ENCODE assay signal across 13 mouse cellular contexts in the genomic region with DNA sequence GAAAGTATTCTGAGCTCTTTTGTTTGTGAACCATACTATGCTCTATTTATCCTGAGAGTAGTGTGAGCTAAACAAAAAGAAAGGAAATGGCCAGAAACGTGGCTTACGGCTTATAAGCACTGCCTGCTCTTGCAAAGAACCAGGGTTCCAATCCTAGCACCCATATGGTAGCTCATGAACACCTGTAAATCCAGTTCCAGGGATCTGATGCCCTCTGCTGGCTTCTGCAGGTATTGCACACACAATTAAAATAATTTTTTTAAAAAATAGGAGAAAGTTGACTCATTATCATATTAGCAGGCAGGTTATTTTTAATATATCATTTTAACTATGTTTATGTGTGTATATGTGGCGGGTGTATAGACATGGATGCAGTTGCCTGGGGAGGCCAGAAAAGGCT.
DNase-seq lines count a peak whose midpoint lies in the region; ATAC-seq lines count a peak whose summit lies in the region.
"Had no signal": no experiment of that assay in that cellular context is flagged by ENCODE, and none has a peak within 500 bp of the region (broad histone marks: within the 10 kb centered on the region; RNA-seq: fewer than 3 reads in every experiment).

No protein-coding gene starts in this region.

- H3K27me3 ChIP-seq in intestine, embryonic 14.5 days (replicated peaks; ENCODE audit: control insufficient read depth, insufficient read depth, low read length): no peaks in the 10 kb centered on the region
- H3K27me3 ChIP-seq in intestine, embryonic 16.5 days (replicated peaks; ENCODE audit: control insufficient read depth, insufficient read depth, low read length): no peaks in the 10 kb centered on the region
- no peaks in the 10 kb centered on the region for H3K27me3 ChIP-seq in midbrain, embryonic 15.5 days (replicated peaks)
- H3K27me3 ChIP-seq: neural tube, embryonic 13.5 days had no signal

- no peak overlapping the region for H3K9ac ChIP-seq in intestine, embryonic 14.5 days (ENCODE audit: low read length)
- H3K9ac ChIP-seq in intestine, embryonic 16.5 days (ENCODE audit: low read depth, low read length): no peak overlapping the region
- H3K9ac ChIP-seq in midbrain, embryonic 15.5 days: no peak overlapping the region
- H3K9ac ChIP-seq: neural tube, embryonic 13.5 days had no signal

- no peaks in the 10 kb centered on the region for H3K36me3 ChIP-seq in intestine, embryonic 14.5 days (ENCODE audit: control insufficient read depth, insufficient read depth, low read length)
- no peaks in the 10 kb centered on the region for H3K36me3 ChIP-seq in intestine, embryonic 16.5 days (ENCODE audit: control insufficient read depth, insufficient read depth, low read length)
- no peaks in the 10 kb centered on the region for H3K36me3 ChIP-seq in midbrain, embryonic 15.5 days (replicated peaks)
- H3K36me3 ChIP-seq: neural tube, embryonic 13.5 days had no signal

- 75% methylated on average over 3 of the region's 3 CpGs for WGBS in intestine, embryonic 14.5 days
- WGBS in intestine, embryonic 16.5 days: 81% methylated on average over 3 of the region's 3 CpGs
- 76% methylated on average over 3 of the region's 3 CpGs for WGBS in midbrain, embryonic 15.5 days

- DNase-seq in intestine, embryonic 14.5 days (ENCODE audit: low spot score): peak; percentile 56
- DNase-seq in retina, embryonic 14.5 days (ENCODE audit: low spot score): peak; percentile 37
- no peak for DNase-seq in retina, postnatal 1 day
- DNase-seq in Muller cell, postnatal 12 days (ENCODE audit: inconsistent ontology term): peak; percentile 14
- DNase-seq in natural killer cell, adult 2 months (ENCODE audit: low spot score in 2 of 2): peak; percentile 23 to 34
- no peak for DNase-seq in layer of hippocampus, adult 11-12 months (ENCODE audit: low spot score)
- DNase-seq: cerebellum, postnatal 10 days; layer of hippocampus, postnatal 36 days had no signal

- H3K9me3 ChIP-seq in intestine, embryonic 14.5 days (ENCODE audit: control insufficient read depth, low read length): no peaks in the 10 kb centered on the region
- H3K9me3 ChIP-seq in intestine, embryonic 16.5 days (ENCODE audit: control insufficient read depth, low read length): no peaks in the 10 kb centered on the region
- 0 out of 2 replicates have a peak, but pooled peaks cover 3% of the 10 kb centered on the region for H3K9me3 ChIP-seq in midbrain, embryonic 15.5 days

- no peak overlapping the region for H3K4me3 ChIP-seq in intestine, embryonic 14.5 days (ENCODE audit: low read depth, low read length)
- no peak overlapping the region for H3K4me3 ChIP-seq in intestine, embryonic 16.5 days (ENCODE audit: low read length)
- H3K4me3 ChIP-seq in midbrain, embryonic 15.5 days: no peak overlapping the region
- H3K4me3 ChIP-seq: neural tube, embryonic 13.5 days had no signal

- peaks cover 5% of the 10 kb centered on the region; the same call in 1 of the 2 replicates for H3K4me1 ChIP-seq in intestine, embryonic 14.5 days (replicated peaks; ENCODE audit: control insufficient read depth, insufficient read depth, low read length)
- peaks cover 6% of the 10 kb centered on the region; the same call in 1 of the 2 replicates for H3K4me1 ChIP-seq in intestine, embryonic 16.5 days (ENCODE audit: control insufficient read depth, insufficient read depth, low read length)
- H3K4me1 ChIP-seq in midbrain, embryonic 15.5 days: peaks cover 15% of the 10 kb centered on the region; the same call in 1 of the 2 replicates

- no peak for ATAC-seq in intestine, embryonic 14.5 days (replicated peaks; ENCODE audit: low FRiP score, low TSS enrichment, low read depth)
- no peak for ATAC-seq in intestine, embryonic 16.5 days
- ATAC-seq in midbrain, embryonic 15.5 days (replicated peaks): no peak
- ATAC-seq: hindbrain, embryonic 16.5 days had no signal

- H3K4me2 ChIP-seq in intestine, embryonic 14.5 days (ENCODE audit: low read length): no peak overlapping the region
- H3K4me2 ChIP-seq in intestine, embryonic 16.5 days (ENCODE audit: low read depth, low read length): no peak overlapping the region
- no peak overlapping the region for H3K4me2 ChIP-seq in midbrain, embryonic 15.5 days
- H3K4me2 ChIP-seq: neural tube, embryonic 13.5 days had no signal

- no peak overlapping the region for H3K27ac ChIP-seq in intestine, embryonic 14.5 days (ENCODE audit: low read depth)
- no peak overlapping the region for H3K27ac ChIP-seq in intestine, embryonic 16.5 days (ENCODE audit: low read length)
- no peak overlapping the region for H3K27ac ChIP-seq in midbrain, embryonic 15.5 days
- H3K27ac ChIP-seq: macrophage; neural tube, embryonic 13.5 days had no signal

Comparison
In these comparisons a context has a peak if more than half of its experiments do, and no peak if none do; other contexts are left out.
1. DNase-seq: peak in intestine, embryonic 14.5 days (single experiment), retina, embryonic 14.5 days (single experiment), Muller cell, postnatal 12 days (single experiment) and natural killer cell, adult 2 months (2 of 2); none in retina, postnatal 1 day (single experiment) and layer of hippocampus, adult 11-12 months (single experiment).